Mouse (Mus musculus) left cerebral cortex, postnatal 36 days (tissue): ENCODE data around the gene Tmub2. TPM values are rescaled to one million over a fixed set of nuclear protein-coding genes. Genes with fewer than 3 reads are reported as not detected.

Experiments
- DNase-seq, 2 experiments: peaks; one replicate each; pipeline ENCODE4 v3.0.0; 2021 to 2022; ENCODE audit warnings: low spot score in 2 of 2, mixed read lengths in 1 of 2
- intact Hi-C: fragments of 180-260 bp; cut with DNase I; formaldehyde crosslinking; loops from one replicate; pipeline ENCODE4 v1.15.1; 2025
- total RNA-seq, 2 experiments: library from RNA; stranded (reverse); gene quantifications; 2 replicates each; pipeline ENCODE4 v1.2.3; 2021

The Tmub2 gene
- total RNA-seq, 2 experiments from 2014 or later = 70.8 to 77.7 TPM

GRCm38 (mm10) chr11:102317901-102318575 is 33.3 kb downstream of the Tmub2 start:
- peak; percentile 41 to 60 for DNase-seq
- intact Hi-C loops = loop anchor here (2.0 kb wide), 1 partner anchor 21 kb away; the partner anchor contains the start of gene Atxn7l3

- intact Hi-C loops = no loop called here
- DNase-seq = peak; percentile 64 to 65
Measured at GRCm38 (mm10) chr11:102318576-102319409, 34.1 kb downstream of the Tmub2 start.

GRCm38 (mm10) chr11:102319410-102319792 is 34.7 kb downstream of the Tmub2 start, which contains the start of gene Ubtf:
TSS of gene Ubtf (minus strand) at chr11:102319742.
- DNase-seq = peak; percentile 82 to 86
- intact Hi-C loops = no loop called here

GRCm38 (mm10) chr11:102319941-102320685 is 35.4 kb downstream of the Tmub2 start:
- peak; percentile 90 to 91 for DNase-seq
- intact Hi-C loops = loop anchor here (1.0 kb wide), 1 partner anchor 74 kb away; no protein-coding TSS in a partner anchor

GRCm38 (mm10) chr11:102320686-102321005 is 35.9 kb downstream of the Tmub2 start:
- intact Hi-C loops = loop anchor here (1.0 kb wide), 1 partner anchor 74 kb away; no protein-coding TSS in a partner anchor
- DNase-seq = peak; percentile 73 to 81

GRCm38 (mm10) chr11:102321931-102322330 is 37.2 kb downstream of the Tmub2 start:
- intact Hi-C loops = no loop called here
- no peak for DNase-seq

- no peak for DNase-seq
- intact Hi-C loops = no loop called here
Measured at GRCm38 (mm10) chr11:102323516-102323915, 38.8 kb downstream of the Tmub2 start.

GRCm38 (mm10) chr11:102327250-102327649 is 42.5 kb downstream of the Tmub2 start:
- no peak for DNase-seq
- intact Hi-C loops = no loop called here

GRCm38 (mm10) chr11:102327839-102328238 is 43.1 kb downstream of the Tmub2 start:
- intact Hi-C loops = no loop called here
- no peak for DNase-seq

- DNase-seq = no peak
- intact Hi-C loops = no loop called here
Measured at GRCm38 (mm10) chr11:102329518-102329917, 44.8 kb downstream of the Tmub2 start.

GRCm38 (mm10) chr11:102330039-102330438 is 45.3 kb downstream of the Tmub2 start:
- no peak for DNase-seq
- intact Hi-C loops = no loop called here

GRCm38 (mm10) chr11:102331806-102332205 is 47.1 kb downstream of the Tmub2 start:
- intact Hi-C loops = no loop called here
- no peak for DNase-seq

GRCm38 (mm10) chr11:102333061-102333460 is 48.3 kb downstream of the Tmub2 start:
- intact Hi-C loops = no loop called here
- no peak for DNase-seq

GRCm38 (mm10) chr11:102334010-102334409 is 49.3 kb downstream of the Tmub2 start:
- DNase-seq = no peak
- intact Hi-C loops = no loop called here

- intact Hi-C loops = loop anchor here (5.0 kb wide), 1 partner anchor 42 kb away; no protein-coding TSS in a partner anchor
- DNase-seq = no peak
Measured at GRCm38 (mm10) chr11:102334973-102335700, 50.4 kb downstream of the Tmub2 start.

GRCm38 (mm10) chr11:102336191-102336590 is 51.5 kb downstream of the Tmub2 start:
- intact Hi-C loops = loop anchor here (5.0 kb wide), 1 partner anchor 41 kb away; no protein-coding TSS in a partner anchor
- DNase-seq = no peak

- intact Hi-C loops = loop anchor here (5.0 kb wide), 1 partner anchor 39 kb away; no protein-coding TSS in a partner anchor
Measured at GRCm38 (mm10) chr11:102337921-102338320, 53.2 kb downstream of the Tmub2 start.

GRCm38 (mm10) chr11:102338561-102338960 is 53.8 kb downstream of the Tmub2 start:
- intact Hi-C loops = loop anchor here (5.0 kb wide), 1 partner anchor 39 kb away; no protein-coding TSS in a partner anchor
- DNase-seq = peak; percentile 53 to 59

More at GRCm38 (mm10) chr11:102337921-102338320, 53.2 kb downstream of the Tmub2 start:
- DNase-seq = no peak
